Mouse (Mus musculus) cortical plate, adult 2 months (tissue): Measurements from ENCODE around the gene Kcnip2. TPM values are rescaled to one million over a fixed set of nuclear protein-coding genes. Genes with fewer than 3 reads are reported as not detected.
A peak's percentile ranks its signal among the peaks of the same experiment; 100 is the strongest.

ENCODE experiments used
- H3K27ac ChIP-seq: fragments of 200-500 bp; 2 replicates; pipeline ENCODE4 v1.5.1; 2012; ENCODE audit warnings: low read length, control low read depth, inconsistent platforms; ENCODE audit not compliant: insufficient read depth
- H3K4me1 ChIP-seq: fragments of 200-500 bp; 2 replicates; pipeline ENCODE4 v1.6.1; 2011; ENCODE audit warnings: low read length; ENCODE audit not compliant: control insufficient read depth, insufficient read depth
- H3K4me3 ChIP-seq: fragments of 200-500 bp; 2 replicates; pipeline ENCODE4 v1.5.1; 2011; ENCODE audit warnings: mild to moderate bottlenecking, low read length, control low read depth; ENCODE audit not compliant: insufficient read depth
- CTCF ChIP-seq: fragments of 200-500 bp; IDR thresholded peaks from 2 replicates; pipeline ENCODE4 v1.5.1; 2011; ENCODE audit warnings: mild to moderate bottlenecking, control low read depth, low read length; ENCODE audit not compliant: insufficient read depth; ENCODE audit errors: extremely low read depth
- POLR2A ChIP-seq: fragments of 200-500 bp; IDR thresholded peaks from 2 replicates; pipeline ENCODE4 v1.6.1; 2011; ENCODE audit warnings: mild to moderate bottlenecking, low read length, control low read depth; ENCODE audit not compliant: insufficient read depth; ENCODE audit errors: extremely low read depth
- polyA plus RNA-seq: library from polyadenylated mRNA; depleted of rRNA; stranded (reverse); fragments of >200 nt; gene quantifications from 2 replicates; pipeline ENCODE4 v1.2.3, GENCODE M21; 2012

The Kcnip2 gene
- polyA plus RNA-seq, 1 experiment: 181 TPM

DNA sequence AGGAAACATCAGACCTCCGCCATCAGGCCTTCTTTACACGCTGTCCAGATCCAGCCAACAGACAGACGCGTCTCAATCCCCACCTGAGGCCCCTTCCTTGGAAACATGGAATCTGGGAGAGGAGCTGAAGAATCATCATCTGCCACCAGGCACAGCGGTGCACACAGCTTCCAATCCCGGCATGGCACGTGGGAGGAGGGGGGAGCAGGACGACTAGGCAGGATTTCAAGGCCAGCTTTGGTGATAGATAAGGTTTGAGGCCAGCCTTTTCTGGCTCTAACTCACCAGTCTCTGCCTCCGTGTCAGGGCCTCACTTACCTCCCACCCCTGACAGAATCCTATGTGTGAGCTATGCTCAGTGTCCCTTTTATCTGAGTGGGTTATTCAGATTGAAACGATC lies 19.6 kb upstream of the Kcnip2 start:
- TF ChIP-seq POLR2A (no peak), CTCF (no peak)
- no peak overlapping the region for H3K27ac ChIP-seq
- H3K4me3 ChIP-seq: no peak overlapping the region
- H3K4me1 ChIP-seq: peaks cover 2% of the 10 kb centered on the region; the same call in 1 of the 2 replicates

DNA sequence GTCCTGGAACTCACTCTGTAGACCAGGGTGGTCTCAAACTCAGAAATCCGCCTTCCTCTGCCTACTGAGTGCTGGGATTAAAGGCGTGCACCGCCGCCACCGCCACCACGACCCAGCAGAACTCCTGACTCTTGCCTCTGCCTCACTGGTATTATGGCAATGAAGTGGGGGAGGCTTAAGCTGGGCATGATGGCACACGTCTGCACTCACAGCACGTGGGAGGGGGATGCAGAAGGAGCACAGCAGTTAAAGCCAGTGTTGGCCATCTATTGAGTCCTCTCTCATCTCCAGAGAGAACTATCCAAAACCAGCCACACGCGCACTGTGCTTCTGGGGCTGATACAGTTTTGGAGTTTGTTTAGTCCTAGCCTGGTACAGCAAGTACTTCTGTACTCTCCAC lies 17.8 kb upstream of the Kcnip2 start:
- TF ChIP-seq CTCF (no peak), POLR2A (no peak)
- Histone ChIP-seq H3K27ac (no peak overlapping the region), H3K4me1 (peaks cover 2% of the 10 kb centered on the region; the same call in 1 of the 2 replicates), H3K4me3 (no peak overlapping the region)

DNA sequence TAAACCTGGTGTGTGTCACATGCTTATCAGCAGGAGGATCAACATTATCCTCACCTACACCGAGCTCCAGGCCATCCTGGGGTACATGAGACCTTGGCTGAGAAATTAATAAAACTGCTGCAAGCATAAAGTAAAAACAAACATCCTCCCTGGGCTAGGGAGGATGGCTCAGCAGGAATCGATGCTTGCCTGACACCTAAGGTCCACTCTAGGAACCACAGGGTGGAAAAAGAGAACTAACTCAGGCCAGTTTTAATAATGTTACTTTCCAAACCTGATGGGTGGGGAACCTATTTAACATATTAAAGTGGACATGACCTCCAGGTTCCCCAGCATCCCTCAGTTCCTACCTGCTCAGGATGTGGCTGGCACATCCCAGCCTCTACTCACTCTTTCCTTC lies 14.8 kb upstream of the Kcnip2 start:
- no peak for TF ChIP-seq POLR2A
- no peak for TF ChIP-seq CTCF
- Histone ChIP-seq H3K4me3 (no peak overlapping the region), H3K4me1 (no peaks in the 10 kb centered on the region)

DNA sequence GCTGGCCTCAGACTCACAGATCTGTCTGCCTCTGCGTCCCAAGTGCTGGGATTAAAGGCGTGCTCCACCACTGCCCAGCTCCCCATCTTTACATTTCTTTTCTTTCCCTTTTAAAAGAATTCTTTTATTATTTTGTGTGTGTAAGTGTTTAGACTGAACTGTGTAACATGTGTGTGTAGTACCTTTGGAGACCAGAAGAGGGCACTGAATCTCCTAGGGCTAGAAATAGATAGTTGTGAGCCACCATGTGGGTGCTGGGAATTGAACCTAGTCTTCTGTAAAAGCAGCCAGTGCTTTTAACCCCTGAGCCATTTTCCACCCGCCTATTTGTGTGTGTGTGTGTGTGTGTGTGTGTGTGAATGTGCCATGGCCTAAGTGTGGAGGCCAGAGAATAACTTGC lies 11.9 kb upstream of the Kcnip2 start:
- no peak for TF ChIP-seq CTCF
- TF ChIP-seq POLR2A: no peak
- Histone ChIP-seq H3K4me1 (no peaks in the 10 kb centered on the region), H3K4me3 (no peak overlapping the region), H3K27ac (no peak overlapping the region)

More for the DNA sequence above, 14.8 kb upstream of the Kcnip2 start:
- H3K27ac ChIP-seq: no peak overlapping the region

DNA sequence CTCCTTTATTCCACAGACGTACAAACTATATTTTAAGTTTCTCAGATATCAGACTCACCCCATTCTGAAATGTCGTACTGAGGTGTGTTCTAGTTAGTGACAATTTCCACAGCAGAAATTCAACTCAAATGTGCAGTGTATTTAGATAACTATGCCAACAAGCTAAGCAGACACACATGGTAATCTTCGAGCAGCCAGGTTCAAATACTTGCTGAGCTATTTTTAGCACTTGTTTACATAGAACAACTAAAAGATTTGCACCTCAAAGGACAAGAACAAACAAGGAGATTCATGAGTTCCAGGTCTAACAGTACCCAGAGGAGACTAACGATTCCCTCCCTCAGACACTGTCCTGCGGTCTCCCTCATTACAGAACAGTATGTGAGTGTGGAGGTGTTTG lies 11.3 kb upstream of the Kcnip2 start:
- Histone ChIP-seq H3K4me3 (no peak overlapping the region), H3K27ac (no peak overlapping the region), H3K4me1 (no peaks in the 10 kb centered on the region)
- TF ChIP-seq CTCF: no peak
- TF ChIP-seq POLR2A: no peak

DNA sequence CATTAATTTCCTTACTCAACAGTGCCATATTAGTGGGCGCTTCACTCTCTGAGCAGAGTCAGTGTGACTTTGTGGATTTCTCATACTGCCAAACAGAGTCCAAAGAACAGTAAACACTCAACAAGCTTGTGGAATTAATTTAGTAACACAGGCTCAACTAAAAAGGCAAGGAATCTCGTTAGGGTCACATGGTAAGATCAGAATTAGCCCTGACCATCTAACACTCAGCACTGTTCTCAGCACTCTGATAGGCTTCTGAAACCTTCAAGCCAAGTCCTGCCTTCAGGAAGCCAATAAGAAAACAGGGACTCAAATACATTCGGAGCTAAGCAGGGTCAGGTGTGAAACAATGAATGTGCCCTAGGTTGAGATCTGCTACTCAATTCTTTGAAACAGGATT lies 10.3 kb upstream of the Kcnip2 start:
- no peak overlapping the region for H3K27ac ChIP-seq
- H3K4me1 ChIP-seq: no peaks in the 10 kb centered on the region; the same call in 1 of the 2 replicates
- no peak overlapping the region for H3K4me3 ChIP-seq
- TF ChIP-seq POLR2A (no peak), CTCF (no peak)

DNA sequence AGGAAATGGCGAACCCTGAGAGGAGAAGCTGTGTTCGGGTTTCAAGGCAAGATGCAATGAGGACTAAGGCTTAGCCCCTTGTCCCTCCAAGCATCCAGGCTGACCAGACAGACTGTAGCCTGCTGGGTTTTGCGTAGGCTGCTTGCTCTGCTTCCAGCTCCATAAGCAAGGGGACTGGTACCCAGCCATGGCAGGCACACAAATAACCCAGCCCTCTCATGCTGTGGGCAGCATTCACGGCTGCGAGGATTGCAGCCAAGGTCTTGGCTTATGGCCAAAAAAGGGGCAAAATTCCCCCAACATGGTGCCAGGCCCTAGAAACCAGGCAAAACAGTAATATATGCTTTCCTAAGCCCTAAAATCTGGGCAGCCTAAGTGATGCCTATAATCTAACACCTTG lies 6.0 kb upstream of the Kcnip2 start:
- TF ChIP-seq CTCF: no peak
- TF ChIP-seq POLR2A: no peak
- H3K27ac ChIP-seq: no peak overlapping the region

DNA sequence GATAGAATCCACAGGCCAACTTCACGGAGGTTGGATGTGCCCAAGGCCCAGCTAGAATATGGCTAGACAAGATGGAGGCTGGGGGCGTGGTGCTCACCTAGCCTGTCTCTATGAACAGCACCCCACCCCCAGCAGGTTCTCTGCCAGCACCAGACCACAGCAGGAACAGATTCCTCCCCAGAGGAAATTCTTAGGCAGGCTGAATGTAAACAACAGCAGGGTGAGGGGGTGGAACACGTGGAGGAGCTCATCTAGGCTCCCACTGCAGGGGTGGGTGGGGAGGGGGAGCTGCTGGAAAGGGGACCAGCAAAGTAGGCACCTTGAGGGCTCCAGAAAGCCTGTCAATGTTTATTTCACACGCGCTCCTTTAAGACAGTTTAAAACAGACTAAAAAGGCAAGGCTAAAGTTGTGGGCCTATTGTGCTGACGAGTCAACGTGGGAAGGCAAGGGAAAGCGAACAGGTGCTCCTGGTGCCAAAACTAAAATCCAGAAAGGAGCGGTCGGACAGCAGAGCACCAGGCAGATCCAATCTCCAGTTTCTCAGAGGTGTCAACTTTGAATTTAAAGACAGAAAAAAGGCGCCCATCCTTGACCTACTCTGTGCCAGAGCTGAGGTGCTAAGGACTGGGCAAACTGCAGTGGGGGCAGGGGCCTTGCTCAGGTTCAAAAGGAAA lies 2.1 kb upstream of the Kcnip2 start:
- no peak for TF ChIP-seq POLR2A
- no peak for TF ChIP-seq CTCF
- Histone ChIP-seq H3K4me3 (no peak overlapping the region), H3K4me1 (peaks cover 4% of the 10 kb centered on the region), H3K27ac (0 out of 2 replicates have a peak overlapping the region, but pooled peaks have one; percentile 25)

More for the DNA sequence above, 6.0 kb upstream of the Kcnip2 start:
- Histone ChIP-seq H3K4me3 (no peak overlapping the region), H3K4me1 (peaks cover 4% of the 10 kb centered on the region)

DNA sequence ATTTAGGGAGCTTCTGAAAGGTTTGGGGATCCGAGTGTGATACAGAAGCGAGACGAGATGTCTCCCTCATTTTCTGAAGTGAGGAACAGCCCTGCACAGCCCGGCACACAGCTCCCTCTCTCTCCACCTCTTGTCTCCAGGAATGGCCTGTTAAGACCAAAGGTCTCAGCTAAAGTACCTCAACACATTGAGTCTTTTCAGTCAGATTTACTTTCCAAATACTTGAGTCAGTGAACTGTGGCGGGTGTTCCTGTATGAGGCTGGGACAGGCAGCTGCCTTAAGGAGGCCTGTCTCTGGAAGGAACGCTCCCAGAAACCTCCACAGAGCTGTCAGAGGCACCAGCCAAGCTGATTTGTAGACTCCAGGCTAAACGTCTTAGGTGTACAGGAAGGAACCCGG lies 866 bp upstream of the Kcnip2 start:
- no peak for TF ChIP-seq POLR2A
- TF ChIP-seq CTCF: no peak
- Histone ChIP-seq H3K4me3 (no peak overlapping the region; the same call in 1 of the 2 replicates), H3K27ac (no peak overlapping the region), H3K4me1 (peaks cover 6% of the 10 kb centered on the region)

DNA sequence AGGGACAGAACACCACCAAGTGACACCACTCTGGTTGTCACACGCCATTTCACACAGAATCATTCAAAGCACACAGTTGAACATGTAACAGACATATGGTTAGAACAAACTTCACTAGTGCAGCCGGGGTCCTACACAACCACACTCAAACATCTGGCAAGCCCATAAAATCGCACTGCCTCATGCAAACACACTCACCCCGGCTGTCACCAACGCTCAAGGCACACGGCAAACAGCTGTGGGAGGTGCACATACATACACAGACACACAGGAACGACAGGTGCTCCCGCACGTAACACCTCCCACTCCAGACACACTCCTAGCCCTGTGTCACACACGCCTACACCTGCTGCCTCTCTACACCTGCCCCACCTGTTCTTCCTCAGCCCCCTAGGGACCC lies 691 bp downstream of the Kcnip2 start:
- Histone ChIP-seq H3K4me3 (peak overlapping the region; percentile 72), H3K4me1 (peaks cover 6% of the 10 kb centered on the region)
- no peak for TF ChIP-seq POLR2A
- TF ChIP-seq CTCF: no peak

More for the DNA sequence above, 691 bp downstream of the Kcnip2 start:
- peak overlapping the region; percentile 86 for H3K27ac ChIP-seq
